Mouse (Mus musculus) mouse embryonic stem cell (cell line): ENCODE results near the gene Bud13.

Source experiments
- in situ Hi-C, 2 experiments: fragments of 300-500 bp; cut with MboI; formaldehyde crosslinking; loops; 1 replicate in 1 of 2; 3 replicates in 1 of 2; pipeline ENCODE4 v1.14.3; 2019 to 2020; ENCODE audit warnings: low sequenced_read_pairs in 2 of 2, low pct_unique_long_range_greater_than_20kb in 1 of 2, mixed read lengths in 1 of 2; ENCODE audit not compliant: unreplicated experiment in 1 of 2

Bud13 gene

GRCm38 (mm10) chr9:46282631-46283436 lies at the start of gene Bud13:
Gene Bud13 (plus strand): TSS chr9:46283008.
- in situ Hi-C loops: no loop called here

- in situ Hi-C loops: loop anchor here in 1 of 2 experiments (10.0 kb wide), 1 partner anchor 230 kb away; no protein-coding TSS in a partner anchor
Measured at GRCm38 (mm10) chr9:46235196-46235595, 47.6 kb upstream of the Bud13 start.

GRCm38 (mm10) chr9:46235596-46235648 lies 47.4 kb upstream of the Bud13 start, which contains the start of gene Apoc3:
Gene Apoc3 (minus strand): TSS chr9:46235636.
- in situ Hi-C loops: loop anchor here in 1 of 2 experiments (10.0 kb wide), 1 partner anchor 231 kb away; no protein-coding TSS in a partner anchor

GRCm38 (mm10) chr9:46235649-46236048 lies 47.2 kb upstream of the Bud13 start:
- in situ Hi-C loops: loop anchor here in 1 of 2 experiments (10.0 kb wide), 1 partner anchor 231 kb away; no protein-coding TSS in a partner anchor

GRCm38 (mm10) chr9:46238850-46239249 lies 44.0 kb upstream of the Bud13 start:
- in situ Hi-C loops: loop anchor here in 1 of 2 experiments (10.0 kb wide), 1 partner anchor 234 kb away; no protein-coding TSS in a partner anchor

- in situ Hi-C loops: no loop called here
Measured at GRCm38 (mm10) chr9:46240526-46241153, 42.2 kb upstream of the Bud13 start, which contains the start of gene Apoa4. Gene Apoa4 (plus strand): TSS chr9:46240696.

- in situ Hi-C loops: no loop called here
Measured at GRCm38 (mm10) chr9:46241818-46242217, 41.0 kb upstream of the Bud13 start.

GRCm38 (mm10) chr9:46243122-46243521 lies 39.7 kb upstream of the Bud13 start:
- in situ Hi-C loops: no loop called here

- in situ Hi-C loops: no loop called here
Measured at GRCm38 (mm10) chr9:46243584-46243983, 39.2 kb upstream of the Bud13 start.

- in situ Hi-C loops: no loop called here
Measured at GRCm38 (mm10) chr9:46246752-46247324, 36.0 kb upstream of the Bud13 start.

GRCm38 (mm10) chr9:46256177-46256576 lies 26.6 kb upstream of the Bud13 start:
- in situ Hi-C loops: no loop called here

GRCm38 (mm10) chr9:46256658-46257385 lies 26.0 kb upstream of the Bud13 start:
- in situ Hi-C loops: no loop called here

- in situ Hi-C loops: no loop called here
Measured at GRCm38 (mm10) chr9:46257546-46257945, 25.3 kb upstream of the Bud13 start.

GRCm38 (mm10) chr9:46259111-46259510 lies 23.7 kb upstream of the Bud13 start:
- in situ Hi-C loops: no loop called here

GRCm38 (mm10) chr9:46261131-46261530 lies 21.7 kb upstream of the Bud13 start:
- in situ Hi-C loops: no loop called here

GRCm38 (mm10) chr9:46268343-46268873 lies 14.4 kb upstream of the Bud13 start, which contains the start of gene Apoa5:
Gene Apoa5 (plus strand): TSS chr9:46268633.
- in situ Hi-C loops: no loop called here

- in situ Hi-C loops: no loop called here
Measured at GRCm38 (mm10) chr9:46269125-46269524, 13.7 kb upstream of the Bud13 start.

GRCm38 (mm10) chr9:46270782-46271181 lies 12.0 kb upstream of the Bud13 start:
- in situ Hi-C loops: no loop called here

- in situ Hi-C loops: no loop called here
Measured at GRCm38 (mm10) chr9:46272070-46272469, 10.7 kb upstream of the Bud13 start.
